Mouse (Mus musculus): Measurements from ENCODE around the gene Gtf3c1. TPM values are rescaled to one million over a fixed set of nuclear protein-coding genes. Genes with fewer than 3 reads are reported as not detected.

Gtf3c1 gene
- polyA plus RNA-seq, 1 experiment: 17.6 TPM

DNA sequence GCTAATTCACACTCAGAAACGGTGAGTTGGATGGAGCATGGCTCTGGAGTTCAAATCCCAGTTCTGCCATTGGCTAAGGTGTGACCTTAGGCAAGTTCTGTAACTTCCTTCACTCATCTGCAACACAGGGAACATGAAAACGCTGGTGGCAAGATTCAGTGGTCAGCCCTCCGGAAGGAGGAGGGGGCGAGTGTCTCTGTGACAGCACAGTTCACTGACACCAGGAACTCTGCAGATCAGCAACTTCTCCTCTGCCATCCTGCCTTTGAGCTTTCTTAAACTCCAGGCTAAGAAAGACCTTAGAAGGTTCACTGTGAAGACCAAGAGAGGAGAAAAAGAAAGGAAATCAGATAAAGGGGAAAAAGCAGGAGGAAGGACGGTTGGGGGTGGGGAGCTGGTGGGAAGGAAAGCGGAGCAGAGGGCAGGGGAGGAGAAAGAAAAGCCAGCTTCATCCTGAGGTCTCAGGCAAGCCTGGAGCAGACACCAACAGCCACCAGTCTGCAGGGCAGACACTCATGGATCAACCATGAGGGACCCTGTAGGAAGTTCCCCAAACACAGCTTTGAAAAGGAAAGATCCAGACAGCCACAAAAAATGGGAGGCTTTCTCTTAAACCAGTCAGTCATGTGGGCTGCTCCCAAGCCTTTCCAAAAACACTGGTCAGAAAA, 106.8 kb downstream of the Gtf3c1 start:
- peaks cover 22% of the 10 kb centered on the region for H3K4me1 ChIP-seq (ENCODE audit: control insufficient read depth, insufficient read depth, low read length)
- peak overlapping the region; percentile 15 for H3K27ac ChIP-seq (ENCODE audit: control insufficient read depth, insufficient read depth, low read depth, low read length, poor library complexity)
- TF ChIP-seq CTCF (IDR thresholded peaks at IDR 0.05; ENCODE audit: control insufficient read depth, insufficient read depth, low read length): no peak
- no peak for TF ChIP-seq POLR2A (IDR thresholded peaks at IDR 0.05; ENCODE audit: borderline replicate concordance, control insufficient read depth, low read depth, low read length)
- 7% methylated on average over 6 of the region's 6 CpGs for WGBS
- H3K4me3 ChIP-seq (replicated peaks; ENCODE audit: control insufficient read depth, low read depth, low read length): no peak overlapping the region

DNA sequence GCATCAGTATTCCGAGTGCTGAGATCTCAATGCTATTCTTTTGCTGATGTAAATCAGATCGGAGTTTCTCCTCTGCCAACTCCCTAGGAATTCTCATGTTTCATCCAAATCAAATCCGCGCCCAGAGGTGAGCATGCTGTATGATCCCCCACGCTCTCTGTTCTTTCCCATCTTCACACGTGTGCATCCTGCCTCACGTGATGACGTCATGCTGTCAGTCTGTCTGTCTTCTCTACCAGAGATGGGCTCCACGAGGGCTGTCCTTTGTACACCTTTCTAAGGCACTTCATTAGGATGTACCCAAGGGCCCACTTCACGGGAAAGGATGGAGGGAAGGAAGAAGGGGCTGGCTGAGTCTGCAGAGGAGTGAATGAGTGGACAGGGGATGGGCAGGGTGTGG, 107.4 kb downstream of the Gtf3c1 start:
- H3K4me1 ChIP-seq (ENCODE audit: control insufficient read depth, insufficient read depth, low read length): peaks cover 22% of the 10 kb centered on the region
- H3K27ac ChIP-seq (ENCODE audit: control insufficient read depth, insufficient read depth, low read depth, low read length, poor library complexity): 0 out of 2 replicates have a peak overlapping the region, but pooled peaks have one; percentile 7
- H3K4me3 ChIP-seq (replicated peaks; ENCODE audit: control insufficient read depth, low read depth, low read length): no peak overlapping the region
- no peak for TF ChIP-seq POLR2A (IDR thresholded peaks at IDR 0.05; ENCODE audit: borderline replicate concordance, control insufficient read depth, low read depth, low read length)
- no peak for TF ChIP-seq CTCF (IDR thresholded peaks at IDR 0.05; ENCODE audit: control insufficient read depth, insufficient read depth, low read length)
- WGBS: 47% methylated on average over 10 of the region's 10 CpGs

GRCm38 (mm10) chr7:125599373-125599973, 108.1 kb downstream of the Gtf3c1 start:
- H3K27ac ChIP-seq (ENCODE audit: control insufficient read depth, insufficient read depth, low read depth, low read length, poor library complexity): peak overlapping the region; percentile 50; the same call in 1 of the 2 replicates

GRCm38 (mm10) chr7:125597516-125598347, 109.8 kb downstream of the Gtf3c1 start:
- H3K4me3 ChIP-seq (replicated peaks; ENCODE audit: control insufficient read depth, low read depth, low read length): no peak overlapping the region
- WGBS: 78% methylated on average over 11 of the region's 11 CpGs
- H3K4me1 ChIP-seq (ENCODE audit: control insufficient read depth, insufficient read depth, low read length): peaks cover 27% of the 10 kb centered on the region
- TF ChIP-seq CTCF (IDR thresholded peaks at IDR 0.05; ENCODE audit: control insufficient read depth, insufficient read depth, low read length) (no peak), POLR2A (IDR thresholded peaks at IDR 0.05; ENCODE audit: borderline replicate concordance, control insufficient read depth, low read depth, low read length) (no peak)
- peak overlapping the region; percentile 25; the same call in 1 of the 2 replicates for H3K27ac ChIP-seq (ENCODE audit: control insufficient read depth, insufficient read depth, low read depth, low read length, poor library complexity)

More at GRCm38 (mm10) chr7:125599373-125599973, 108.1 kb downstream of the Gtf3c1 start:
- Histone ChIP-seq H3K4me3 (replicated peaks; ENCODE audit: control insufficient read depth, low read depth, low read length) (no peak overlapping the region), H3K4me1 (ENCODE audit: control insufficient read depth, insufficient read depth, low read length) (peaks cover 22% of the 10 kb centered on the region)
- TF ChIP-seq POLR2A (IDR thresholded peaks at IDR 0.05; ENCODE audit: borderline replicate concordance, control insufficient read depth, low read depth, low read length) (no peak), CTCF (IDR thresholded peaks at IDR 0.05; ENCODE audit: control insufficient read depth, insufficient read depth, low read length) (no peak)
- 10% methylated on average over 4 of the region's 4 CpGs for WGBS

- Histone ChIP-seq H3K4me3 (replicated peaks; ENCODE audit: control insufficient read depth, low read depth, low read length) (no peak overlapping the region), H3K27ac (ENCODE audit: control insufficient read depth, insufficient read depth, low read depth, low read length, poor library complexity) (peak overlapping the region; percentile 25; the same call in 1 of the 2 replicates), H3K4me1 (ENCODE audit: control insufficient read depth, insufficient read depth, low read length) (peaks cover 25% of the 10 kb centered on the region)
- no peak for TF ChIP-seq POLR2A (IDR thresholded peaks at IDR 0.05; ENCODE audit: borderline replicate concordance, control insufficient read depth, low read depth, low read length)
- no peak for TF ChIP-seq CTCF (IDR thresholded peaks at IDR 0.05; ENCODE audit: control insufficient read depth, insufficient read depth, low read length)
- WGBS: 8% methylated on average over 9 of the region's 9 CpGs
These were observed 110.5 kb downstream of the Gtf3c1 start for GRCm38 (mm10) chr7:125597083-125597482.

- WGBS: 22% methylated on average over 3 of the region's 3 CpGs
- TF ChIP-seq CTCF (IDR thresholded peaks at IDR 0.05; ENCODE audit: control insufficient read depth, insufficient read depth, low read length): no peak
- no peak for TF ChIP-seq POLR2A (IDR thresholded peaks at IDR 0.05; ENCODE audit: borderline replicate concordance, control insufficient read depth, low read depth, low read length)
- no peak overlapping the region for H3K4me3 ChIP-seq (replicated peaks; ENCODE audit: control insufficient read depth, low read depth, low read length)
- no peak overlapping the region for H3K27ac ChIP-seq (ENCODE audit: control insufficient read depth, insufficient read depth, low read depth, low read length, poor library complexity)
- peaks cover 22% of the 10 kb centered on the region for H3K4me1 ChIP-seq (ENCODE audit: control insufficient read depth, insufficient read depth, low read length)
These were observed 111.2 kb downstream of the Gtf3c1 start for GRCm38 (mm10) chr7:125596406-125596805.

DNA sequence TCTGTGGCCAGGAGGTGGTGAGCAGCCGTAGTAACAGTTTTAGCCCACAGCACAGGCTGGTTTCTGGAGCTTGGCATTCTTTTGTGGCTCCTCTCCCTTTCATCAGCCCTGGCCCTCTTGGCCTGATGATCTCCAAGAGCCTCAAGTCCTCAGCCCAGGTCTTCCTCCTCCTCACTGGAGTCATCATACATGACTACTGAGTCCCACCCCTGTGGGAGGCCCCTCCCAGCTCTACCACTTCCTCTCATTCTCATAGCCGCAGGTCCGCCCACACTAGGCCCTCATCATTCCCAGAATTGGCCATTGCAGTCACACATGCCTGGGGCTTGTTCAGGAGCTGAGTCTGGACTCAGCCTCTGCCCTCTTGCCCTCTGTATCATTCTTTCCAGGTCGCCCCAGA, 113.7 kb downstream of the Gtf3c1 start:
- WGBS: 25% methylated on average over 4 of the region's 4 CpGs
- Histone ChIP-seq H3K4me3 (replicated peaks; ENCODE audit: control insufficient read depth, low read depth, low read length) (no peak overlapping the region), H3K4me1 (ENCODE audit: control insufficient read depth, insufficient read depth, low read length) (peaks cover 10% of the 10 kb centered on the region), H3K27ac (ENCODE audit: control insufficient read depth, insufficient read depth, low read depth, low read length, poor library complexity) (no peak overlapping the region)
- TF ChIP-seq POLR2A (IDR thresholded peaks at IDR 0.05; ENCODE audit: borderline replicate concordance, control insufficient read depth, low read depth, low read length) (no peak), CTCF (IDR thresholded peaks at IDR 0.05; ENCODE audit: control insufficient read depth, insufficient read depth, low read length) (no peak)

Other genes starting within 250 kb of the Gtf3c1 start
- 42.7 and 49.6 TPM in 2 replicates for gene Nsmce1, start 216.2 kb downstream of the Gtf3c1 start, polyA plus RNA-seq (2011; ENCODE audit: insufficient read depth, insufficient read length, low replicate concordance, missing spikeins)
- 10.9 and 23.0 TPM in 2 replicates for gene Il4ra, start 155.7 kb downstream of the Gtf3c1 start, polyA plus RNA-seq (2011; ENCODE audit: insufficient read depth, insufficient read length, low replicate concordance, missing spikeins)
- 21.8 and 39.9 TPM in 2 replicates for gene Il21r, start 104.4 kb downstream of the Gtf3c1 start, polyA plus RNA-seq (2011; ENCODE audit: insufficient read depth, insufficient read length, low replicate concordance, missing spikeins)
- 4.0 and 9.2 TPM in 2 replicates for gene D430042O09Rik, start 108 bp upstream of the Gtf3c1 start, polyA plus RNA-seq (2011; ENCODE audit: insufficient read depth, insufficient read length, low replicate concordance, missing spikeins)

Data from bone marrow, adult 2 months (tissue).